Mouse (Mus musculus): ENCODE measurements around the gene Ubac1. TPM values are rescaled to one million over a fixed set of nuclear protein-coding genes. Genes with fewer than 3 reads are reported as not detected.

Gene Ubac1
- polyA plus RNA-seq, 2 experiments: 320 to 504 TPM

DNA sequence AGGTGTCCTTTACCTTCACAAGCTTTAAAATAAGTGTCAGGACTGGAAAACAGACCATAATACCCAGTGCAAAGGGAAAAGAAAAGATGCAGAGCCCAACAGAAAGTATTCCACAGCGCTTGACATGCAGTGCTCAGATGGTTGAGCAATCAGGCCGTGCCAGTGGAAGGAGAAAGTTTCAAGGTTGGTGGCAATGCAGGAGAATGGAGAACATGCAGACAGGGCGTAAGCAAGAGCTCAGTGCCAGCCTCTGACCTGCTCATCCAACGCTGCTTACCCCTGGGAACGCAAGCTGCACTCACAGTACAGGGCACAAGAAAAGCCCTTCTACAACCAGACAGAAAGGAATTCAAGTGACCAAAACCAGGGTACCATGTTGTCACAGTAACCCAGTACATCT lies 20.4 kb downstream of the Ubac1 start:
- WGBS (ENCODE audit: insufficient replicate concordance): 93% methylated on average over 5 of the region's 5 CpGs
- H3K4me1 ChIP-seq (replicated peaks; ENCODE audit: control insufficient read depth in 2 of 2, insufficient read depth in 2 of 2, low read length in 1 of 2): no peaks in the 10 kb centered on the region
- ATAC-seq (ENCODE audit: insufficient read depth): no peak
- H3K9me3 ChIP-seq (ENCODE audit: control insufficient read depth, low read length): no peaks in the 10 kb centered on the region
- H3K27ac ChIP-seq: no peak overlapping the region
- peaks cover 100% of the 10 kb centered on the region for H3K36me3 ChIP-seq (replicated peaks; ENCODE audit: control insufficient read depth, insufficient read depth, low read depth)
- H3K9ac ChIP-seq (replicated peaks): no peak overlapping the region
- TF ChIP-seq CTCF (IDR thresholded peaks at IDR 0.05; ENCODE audit: low read depth) (no peak), EP300 (IDR thresholded peaks at IDR 0.05; ENCODE audit: low read depth) (no peak)
- H3K27me3 ChIP-seq (ENCODE audit: control insufficient read depth, insufficient read depth, low read length): no peaks in the 10 kb centered on the region
- no peak overlapping the region for H3K4me2 ChIP-seq (ENCODE audit: low read depth)
- H3K4me3 ChIP-seq (ENCODE audit: insufficient read depth in 1 of 2, low read depth in 2 of 2, low read length in 2 of 2): no peak overlapping the region
- DNase-seq (ENCODE audit: low read depth in 3 of 3, low spot score in 3 of 3): no peak

DNA sequence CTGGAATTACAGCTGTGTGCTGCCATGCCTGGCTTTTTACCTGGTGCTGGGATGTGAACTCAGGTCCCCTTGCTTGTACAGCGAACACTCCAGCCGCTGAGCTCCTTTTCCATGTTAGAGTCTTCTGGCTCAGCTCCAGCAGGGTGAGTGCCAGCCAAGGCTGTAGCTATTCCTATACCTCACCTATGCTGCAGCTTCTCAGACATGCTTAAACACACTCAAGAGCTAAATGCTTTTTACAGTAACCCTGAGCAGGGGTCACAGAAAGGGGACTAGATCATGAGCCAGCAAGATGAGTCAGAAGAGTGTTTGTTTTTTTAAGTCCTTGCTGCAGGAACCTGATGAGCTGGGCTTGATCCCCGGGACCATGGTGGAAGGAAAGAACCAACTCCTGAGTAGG lies 23.8 kb downstream of the Ubac1 start:
- Histone ChIP-seq H3K4me3 (ENCODE audit: insufficient read depth in 1 of 2, low read depth in 2 of 2, low read length in 2 of 2) (no peak overlapping the region), H3K4me1 (replicated peaks; ENCODE audit: control insufficient read depth in 2 of 2, insufficient read depth in 2 of 2, low read length in 1 of 2) (no peaks in the 10 kb centered on the region), H3K9me3 (ENCODE audit: control insufficient read depth, low read length) (no peaks in the 10 kb centered on the region), H3K27me3 (ENCODE audit: control insufficient read depth, insufficient read depth, low read length) (no peaks in the 10 kb centered on the region), H3K4me2 (ENCODE audit: low read depth) (no peak overlapping the region), H3K27ac (no peak overlapping the region), H3K36me3 (replicated peaks; ENCODE audit: control insufficient read depth, insufficient read depth, low read depth) (peaks cover 71% of the 10 kb centered on the region), H3K9ac (replicated peaks) (no peak overlapping the region)
- TF ChIP-seq EP300 (IDR thresholded peaks at IDR 0.05; ENCODE audit: low read depth) (no peak), CTCF (IDR thresholded peaks at IDR 0.05; ENCODE audit: low read depth) (no peak)
- WGBS (ENCODE audit: insufficient replicate concordance): 94% methylated on average over 3 of the region's 3 CpGs
- no peak for ATAC-seq (ENCODE audit: insufficient read depth)
- DNase-seq (ENCODE audit: low read depth in 3 of 3, low spot score in 3 of 3): no peak

DNA sequence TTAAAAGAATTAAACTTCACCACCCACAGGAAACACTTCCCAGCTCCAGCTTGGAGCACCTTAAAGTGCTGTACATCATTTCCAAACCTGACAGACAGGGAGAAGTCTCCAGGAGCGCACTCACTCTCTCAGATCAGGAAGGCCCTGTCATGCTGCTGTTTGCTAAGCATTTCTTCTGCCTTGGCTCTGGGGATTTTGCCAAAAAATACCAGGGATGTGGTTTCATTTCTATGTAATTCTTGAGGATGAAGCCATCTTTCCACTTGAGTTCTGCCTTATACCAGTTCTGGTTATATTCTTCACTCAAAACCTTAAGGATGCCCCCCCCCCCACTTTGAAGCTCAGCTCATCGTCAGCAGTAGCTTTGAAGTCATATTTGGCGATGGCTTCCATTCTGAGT lies 26.8 kb downstream of the Ubac1 start:
- Histone ChIP-seq H3K4me2 (ENCODE audit: low read depth) (no peak overlapping the region), H3K27ac (no peak overlapping the region; the same call in 1 of the 2 replicates), H3K4me3 (ENCODE audit: insufficient read depth in 1 of 2, low read depth in 2 of 2, low read length in 2 of 2) (no peak overlapping the region), H3K9ac (replicated peaks) (no peak overlapping the region), H3K36me3 (replicated peaks; ENCODE audit: control insufficient read depth, insufficient read depth, low read depth) (peaks cover 42% of the 10 kb centered on the region), H3K9me3 (ENCODE audit: control insufficient read depth, low read length) (no peaks in the 10 kb centered on the region), H3K4me1 (replicated peaks; ENCODE audit: control insufficient read depth in 2 of 2, insufficient read depth in 2 of 2, low read length in 1 of 2) (peaks cover 0 to 3% of the 10 kb centered on the region in 2 experiments; a peak in 1 of 4 replicates), H3K27me3 (ENCODE audit: control insufficient read depth, insufficient read depth, low read length) (no peaks in the 10 kb centered on the region)
- DNase-seq (ENCODE audit: low read depth in 3 of 3, low spot score in 3 of 3): no peak
- no peak for ATAC-seq (ENCODE audit: insufficient read depth)
- WGBS (ENCODE audit: insufficient replicate concordance): 91% methylated on average over 3 of the region's 3 CpGs
- TF ChIP-seq CTCF (IDR thresholded peaks at IDR 0.05; ENCODE audit: low read depth) (no peak), EP300 (IDR thresholded peaks at IDR 0.05; ENCODE audit: low read depth) (no peak)

DNA sequence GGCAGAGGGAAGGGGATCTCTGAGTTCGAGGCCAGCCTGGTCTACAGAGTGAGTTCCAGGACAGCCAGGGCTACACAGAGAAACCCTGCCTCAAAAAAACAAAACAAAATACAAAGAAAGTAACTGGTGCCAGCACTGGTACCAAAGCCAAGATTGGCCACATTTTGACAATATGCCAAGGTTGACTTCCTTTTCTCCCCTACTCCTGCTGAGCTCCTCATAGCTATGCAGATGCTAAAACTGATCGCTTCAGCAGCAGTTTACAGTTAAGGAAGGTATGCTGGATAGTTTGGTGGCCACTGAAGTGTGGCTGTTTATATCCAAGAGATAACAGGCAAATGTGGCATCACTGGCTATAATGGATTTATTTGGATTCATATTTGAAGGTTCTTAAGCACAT lies 29.3 kb downstream of the Ubac1 start:
- DNase-seq (ENCODE audit: low read depth in 3 of 3, low spot score in 3 of 3): no peak
- 59% methylated on average over 2 of the region's 2 CpGs for WGBS (ENCODE audit: insufficient replicate concordance)
- no peaks in the 10 kb centered on the region for H3K9me3 ChIP-seq (ENCODE audit: control insufficient read depth, low read length)
- H3K4me3 ChIP-seq (ENCODE audit: insufficient read depth in 1 of 2, low read depth in 2 of 2, low read length in 2 of 2): no peak overlapping the region
- peaks cover 17% of the 10 kb centered on the region for H3K36me3 ChIP-seq (replicated peaks; ENCODE audit: control insufficient read depth, insufficient read depth, low read depth)
- no peak overlapping the region for H3K27ac ChIP-seq
- TF ChIP-seq CTCF (IDR thresholded peaks at IDR 0.05; ENCODE audit: low read depth) (no peak), EP300 (IDR thresholded peaks at IDR 0.05; ENCODE audit: low read depth) (no peak)
- no peak for ATAC-seq (ENCODE audit: insufficient read depth)
- no peaks in the 10 kb centered on the region for H3K27me3 ChIP-seq (ENCODE audit: control insufficient read depth, insufficient read depth, low read length)
- no peak overlapping the region for H3K4me2 ChIP-seq (ENCODE audit: low read depth)
- no peak overlapping the region for H3K9ac ChIP-seq (replicated peaks)
- peaks cover 0 to 5% of the 10 kb centered on the region in 2 experiments; a peak in 2 of 4 replicates for H3K4me1 ChIP-seq (replicated peaks; ENCODE audit: control insufficient read depth in 2 of 2, insufficient read depth in 2 of 2, low read length in 1 of 2)

DNA sequence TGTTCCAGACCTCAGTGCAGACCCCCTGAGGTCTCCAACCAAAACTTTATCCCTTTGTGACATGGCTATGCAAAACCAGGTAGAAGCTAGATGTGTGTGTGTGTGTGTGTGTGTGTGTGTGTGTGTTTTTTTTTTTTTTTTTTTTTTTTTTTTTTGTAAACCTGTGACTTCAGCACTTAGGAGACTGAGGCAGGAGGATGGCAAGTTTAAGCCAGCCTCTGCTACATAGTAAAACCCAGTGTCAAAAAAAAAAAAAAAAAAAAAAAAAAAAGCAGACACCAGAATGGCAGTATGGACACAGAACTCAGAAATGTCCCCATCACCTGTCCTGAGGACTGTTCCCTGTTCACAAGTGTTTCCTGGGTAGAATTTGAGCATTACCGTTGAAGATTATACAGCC lies 31.9 kb downstream of the Ubac1 start:
- ATAC-seq (ENCODE audit: insufficient read depth) (no peak), DNase-seq (ENCODE audit: low read depth in 3 of 3, low spot score in 3 of 3) (no peak)
- Histone ChIP-seq H3K4me1 (replicated peaks; ENCODE audit: control insufficient read depth in 2 of 2, insufficient read depth in 2 of 2, low read length in 1 of 2) (peaks cover 0 to 5% of the 10 kb centered on the region in 2 experiments; a peak in 2 of 4 replicates), H3K36me3 (replicated peaks; ENCODE audit: control insufficient read depth, insufficient read depth, low read depth) (no peaks in the 10 kb centered on the region; the same call in 1 of the 2 replicates), H3K27ac (no peak overlapping the region), H3K27me3 (ENCODE audit: control insufficient read depth, insufficient read depth, low read length) (no peaks in the 10 kb centered on the region), H3K9ac (replicated peaks) (no peak overlapping the region), H3K4me2 (ENCODE audit: low read depth) (no peak overlapping the region), H3K4me3 (ENCODE audit: insufficient read depth in 1 of 2, low read depth in 2 of 2, low read length in 2 of 2) (no peak overlapping the region), H3K9me3 (ENCODE audit: control insufficient read depth, low read length) (no peaks in the 10 kb centered on the region)
- 74% methylated on average over 1 of the region's 1 CpGs for WGBS (ENCODE audit: insufficient replicate concordance)
- TF ChIP-seq EP300 (IDR thresholded peaks at IDR 0.05; ENCODE audit: low read depth): no peak
